Mouse (Mus musculus) lung, postnatal 0 days (tissue): ENCODE measurements at regions not wholly inside any gene's neighbourhood (a gene's known extent, or its start where the extent isn't known, plus 50 kb on each side); places are given as distances from the start of the nearest gene placed in this dataset.

Source experiments
- CTCF ChIP-seq: IDR thresholded peaks from 2 replicates; pipeline ENCODE4 v1.5.1; 2016; ENCODE audit warnings: antibody characterized with exemption, mild to moderate bottlenecking
- EP300 ChIP-seq: IDR thresholded peaks from 2 replicates; pipeline ENCODE4 v1.6.1; 2016; ENCODE audit warnings: antibody characterized with exemption, mild to moderate bottlenecking, control low read depth

DNA sequence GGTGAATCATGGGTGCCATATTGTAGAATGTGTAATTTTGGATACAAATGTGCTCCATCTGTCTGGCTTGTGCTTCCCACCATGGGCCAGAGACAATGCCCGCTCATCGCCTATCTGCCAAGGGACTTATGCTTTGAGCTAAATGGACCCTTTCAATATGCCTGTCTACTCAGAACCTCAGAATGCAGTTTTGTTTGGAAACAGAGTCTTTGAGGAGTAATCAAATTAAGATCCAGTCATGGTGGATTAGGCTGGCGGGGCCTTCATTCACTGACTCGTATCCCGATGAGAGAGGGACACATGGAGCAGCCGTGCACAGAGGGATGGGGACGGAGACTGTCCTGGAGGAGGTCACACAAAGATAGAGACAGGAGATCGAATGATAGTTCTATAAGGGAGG is 716.9 kb downstream of the Vrk1 start:
- TF ChIP-seq CTCF = no peak
- TF ChIP-seq EP300 = no peak
